Mouse (Mus musculus): ENCODE measurements at regions not wholly inside any gene's neighbourhood (a gene's known extent, or its start where the extent isn't known, plus 50 kb on each side); places are given as distances from the start of the nearest gene placed in this dataset.

- TF ChIP-seq CTCF (IDR thresholded peaks at IDR 0.05; ENCODE audit: low read depth, low read length) (no peak), POLR2AphosphoS5 (IDR thresholded peaks at IDR 0.05; ENCODE audit: insufficient replicate concordance, low read depth, low read length) (no peak), GATA1 (IDR thresholded peaks at IDR 0.05; ENCODE audit: borderline replicate concordance, low read length) (no peak), TAL1 (conservative IDR thresholded peaks at IDR 0.05; ENCODE audit: low read depth, low read length) (no peak)
Observed at GRCm38 (mm10) chr8:26226612-26227528, 107.5 kb downstream of the Gm45692 start.
